Mouse (Mus musculus): ENCODE data around the gene Kcnk2.

The Kcnk2 gene

GRCm38 (mm10) chr1:189217751-189218564 is 184.1 kb downstream of the Kcnk2 start:
- no peak for DNase-seq (ENCODE audit: low read depth, low spot score)

GRCm38 (mm10) chr1:189215131-189215530 is 186.9 kb downstream of the Kcnk2 start:
- no peak for DNase-seq (ENCODE audit: low read depth, low spot score)

GRCm38 (mm10) chr1:189214477-189214876 is 187.6 kb downstream of the Kcnk2 start:
- no peak for DNase-seq (ENCODE audit: low read depth, low spot score)

- DNase-seq (ENCODE audit: low read depth, low spot score): peak; percentile 32
Observed at GRCm38 (mm10) chr1:189209715-189210108, 192.4 kb downstream of the Kcnk2 start.

- DNase-seq (ENCODE audit: low read depth, low spot score): no peak
Observed at GRCm38 (mm10) chr1:189209029-189209714, 192.9 kb downstream of the Kcnk2 start.

- DNase-seq (ENCODE audit: low read depth, low spot score): no peak
Observed at GRCm38 (mm10) chr1:189208605-189209004, 193.5 kb downstream of the Kcnk2 start.

- no peak for DNase-seq (ENCODE audit: low read depth, low spot score)
Observed at GRCm38 (mm10) chr1:189195758-189196157, 206.3 kb downstream of the Kcnk2 start.

- no peak for DNase-seq (ENCODE audit: low read depth, low spot score)
Observed at GRCm38 (mm10) chr1:189187737-189188390, 214.2 kb downstream of the Kcnk2 start.

GRCm38 (mm10) chr1:189185206-189185750 is 216.8 kb downstream of the Kcnk2 start:
- DNase-seq (ENCODE audit: low read depth, low spot score): no peak

GRCm38 (mm10) chr1:189177746-189178145 is 224.3 kb downstream of the Kcnk2 start:
- DNase-seq (ENCODE audit: low read depth, low spot score): no peak

- DNase-seq (ENCODE audit: low read depth, low spot score): no peak
Observed at GRCm38 (mm10) chr1:189173479-189173878, 228.6 kb downstream of the Kcnk2 start.

- DNase-seq (ENCODE audit: low read depth, low spot score): no peak
Observed at GRCm38 (mm10) chr1:189171138-189171537, 230.9 kb downstream of the Kcnk2 start.

GRCm38 (mm10) chr1:189165756-189166155 is 236.3 kb downstream of the Kcnk2 start:
- no peak for DNase-seq (ENCODE audit: low read depth, low spot score)

- DNase-seq (ENCODE audit: low read depth, low spot score): no peak
Observed at GRCm38 (mm10) chr1:189165141-189165540, 236.9 kb downstream of the Kcnk2 start.

- DNase-seq (ENCODE audit: low read depth, low spot score): no peak
Observed at GRCm38 (mm10) chr1:189164721-189165120, 237.4 kb downstream of the Kcnk2 start.

GRCm38 (mm10) chr1:189164241-189164640 is 237.8 kb downstream of the Kcnk2 start:
- no peak for DNase-seq (ENCODE audit: low read depth, low spot score)

Data from ES-CJ7 (cell line).